Mouse (Mus musculus) spleen, adult 2 months (tissue): ENCODE data around the gene Slc15a1.

Experiments
- CTCF ChIP-seq: fragments of 200-500 bp; IDR thresholded peaks from 2 replicates; pipeline ENCODE4 v1.5.1; 2011; ENCODE audit warnings: mild to moderate bottlenecking, inconsistent platforms; ENCODE audit not compliant: insufficient read depth, insufficient read length, insufficient replicate concordance; ENCODE audit errors: extremely low read depth
- POLR2A ChIP-seq: fragments of 200-500 bp; IDR thresholded peaks from 2 replicates; pipeline ENCODE4 v1.6.1; 2011; ENCODE audit warnings: low read depth, low read length, inconsistent platforms

GRCm38 (mm10) chr14:121453130-121453529, 51.9 kb downstream of the Slc15a1 start:
- TF ChIP-seq POLR2A (no peak), CTCF (no peak)
